ENCODE assay signal across 20 mouse cellular contexts in the genomic region with DNA sequence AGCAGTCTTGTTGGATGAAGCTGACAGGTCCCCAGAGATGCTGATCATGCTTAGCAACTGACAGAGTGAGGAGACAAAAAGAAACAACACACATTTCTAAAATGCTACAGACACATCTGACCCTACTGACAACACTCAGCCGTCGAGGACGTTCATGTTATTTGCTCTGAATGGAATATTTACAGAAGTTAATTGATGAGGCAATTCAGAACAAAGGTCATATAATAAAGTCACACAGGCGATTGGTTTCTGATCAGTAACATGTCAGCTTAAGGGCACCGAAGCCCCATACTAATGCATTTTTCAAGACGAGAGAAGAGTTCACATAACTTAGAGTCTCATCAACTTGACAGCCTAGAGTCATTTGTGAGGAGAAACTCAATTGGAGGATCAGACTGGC. TPM values are rescaled to one million over a fixed set of nuclear protein-coding genes. Genes with fewer than 3 reads are reported as not detected.
DNase-seq lines count a peak whose midpoint lies in the region; ATAC-seq and TF ChIP-seq lines count a peak whose summit lies in the region.
"Had no signal": no experiment of that assay in that cellular context is flagged by ENCODE, and none has a peak within 500 bp of the region (broad histone marks: within the 10 kb centered on the region; RNA-seq: fewer than 3 reads in every experiment).

No protein-coding gene starts in this region.

- peak overlapping the region; percentile 60; the same call in 1 of the 2 replicates for H3K9ac ChIP-seq in liver, adult 2 months (ENCODE audit: low read depth, low read length)
- no peak overlapping the region for H3K9ac ChIP-seq in liver, embryonic 12.5 days

- no peak for TF ChIP-seq CTCF in liver, adult 2 months (IDR thresholded peaks at IDR 0.05; ENCODE audit: low read depth, low read length)

- peak; percentile 91 for DNase-seq in liver, adult 2 months (ENCODE audit: extremely low read depth, low read depth, low spot score)
- DNase-seq: adrenal gland, adult 2 months; adrenal gland, adult 8-10 months; adrenal gland, postnatal 10 days; adrenal gland, postnatal 14 days; adrenal gland, postnatal 25 days; adrenal gland, postnatal 36 days; B cell, adult 2 months; cerebellum, adult 11 months; cerebellum, adult 11-12 months; cerebellum, adult 18-20 months; cerebellum, adult 2 months had no signal

- peaks cover 21% of the 10 kb centered on the region for H3K4me1 ChIP-seq in liver, adult 2 months (ENCODE audit: control insufficient read depth, insufficient read depth, low read length)
- H3K4me1 ChIP-seq in liver, embryonic 12.5 days: peaks cover 8% of the 10 kb centered on the region

- H3K9me3 ChIP-seq in liver, embryonic 12.5 days (replicated peaks): no peaks in the 10 kb centered on the region
- H3K9me3 ChIP-seq: G1E had no signal

- TF ChIP-seq POLR2A in liver, adult 2 months (IDR thresholded peaks at IDR 0.05; ENCODE audit: extremely low read depth, insufficient read depth, low read length): no peak

- no peaks in the 10 kb centered on the region for H3K36me3 ChIP-seq in liver, adult 2 months (ENCODE audit: control insufficient read depth, insufficient read depth, low read length)
- H3K36me3 ChIP-seq in liver, embryonic 12.5 days: no peaks in the 10 kb centered on the region
- H3K36me3 ChIP-seq: G1E had no signal

- H3K27me3 ChIP-seq in liver, adult 2 months (ENCODE audit: control insufficient read depth, insufficient read depth, low read length): no peaks in the 10 kb centered on the region
- peaks cover 11% of the 10 kb centered on the region for H3K27me3 ChIP-seq in liver, embryonic 12.5 days (replicated peaks)

- no peak overlapping the region for H3K4me3 ChIP-seq in liver, adult 2 months (ENCODE audit: insufficient read depth, low read depth, low read length)
- no peak overlapping the region for H3K4me3 ChIP-seq in liver, embryonic 12.5 days

- no peaks in the 10 kb centered on the region for H3K79me2 ChIP-seq in liver, adult 2 months (ENCODE audit: control insufficient read depth, insufficient read depth, low read length)

- no peak overlapping the region for H3K4me2 ChIP-seq in liver, embryonic 12.5 days

- peak overlapping the region; percentile 91 for H3K27ac ChIP-seq in liver, adult 2 months (replicated peaks; ENCODE audit: insufficient read depth, low read depth, low read length)
- H3K27ac ChIP-seq in liver, embryonic 12.5 days: no peak overlapping the region

- no peak for ATAC-seq in liver, embryonic 12.5 days
- ATAC-seq: activated CD4-positive, CD25-positive, alpha-beta regulatory T cell, adult 4 months; CD4-positive, CD25-positive, alpha-beta regulatory T cell, adult 4 months; Patski had no signal

- 25% methylated on average over 6 of the region's 6 CpGs for WGBS in liver, adult 2 months
- WGBS in liver, embryonic 12.5 days (ENCODE audit: insufficient replicate concordance): 68% methylated on average over 6 of the region's 6 CpGs

RNA-seq across cellular contexts. Expression of gene Pim3, which starts 33.9 kb away (rescaled TPM):
- 59.7 and 68.3 TPM in 2 replicates for total RNA-seq in liver, adult 2 months (2014; rRNA removed)
- polyA plus RNA-seq in liver, adult 2 months (2012; rRNA removed): 17.7 and 31.2 TPM in 2 replicates
- polyA plus RNA-seq in liver, embryonic 12.5 days (2016; fragmentation: Nextera tagmentation; extraction: Ambion mirVana): 22.5 and 23.5 TPM in 2 replicates

RNA-seq across cellular contexts. Expression of gene Ttll8, which starts 58.3 kb away (rescaled TPM):
- 0.20 and 0.28 TPM in 2 replicates for total RNA-seq in liver, adult 2 months (2014; rRNA removed)
- polyA plus RNA-seq in liver, adult 2 months (2012; rRNA removed): 0.02 and 0.24 TPM in 2 replicates
- polyA plus RNA-seq in liver, embryonic 12.5 days (2016; fragmentation: Nextera tagmentation; extraction: Ambion mirVana): not detected in 2 replicates
- total RNA-seq: adrenal gland, adult 8-10 months; adrenal gland, postnatal 10 days; adrenal gland, postnatal 14 days; adrenal gland, postnatal 25 days; CH12.LX; MEL had no signal
- polyA plus RNA-seq: activated CD4-positive, CD25-positive, alpha-beta regulatory T cell, adult 4 months; adrenal gland, adult 2 months; C2C12; CD4-positive, CD25-positive, alpha-beta regulatory T cell, adult 4 months; G1E had no signal
